Comparison of ENCODE assay signal across 8 mouse cellular contexts in genomic region chr19:14080538-14080937, GRCm38 (mm10).
DNase-seq lines count a peak whose midpoint lies in the region; ATAC-seq and TF ChIP-seq lines count a peak whose summit lies in the region.

No protein-coding gene starts in this region.

- no peak overlapping the region for H3K4me2 ChIP-seq in kidney, embryonic 14.5 days (replicated peaks; ENCODE audit: low read depth, low read length)
- no peak overlapping the region for H3K4me2 ChIP-seq in embryonic facial prominence, embryonic 11.5 days (ENCODE audit: low read depth, low read length)
- H3K4me2 ChIP-seq in neural tube, embryonic 15.5 days = no peak overlapping the region

- no peak overlapping the region for H3K27ac ChIP-seq in kidney, embryonic 14.5 days (ENCODE audit: low read depth, low read length)
- no peak overlapping the region for H3K27ac ChIP-seq in embryonic facial prominence, embryonic 11.5 days (replicated peaks; ENCODE audit: low read depth, low read length)
- no peak overlapping the region for H3K27ac ChIP-seq in neural tube, embryonic 15.5 days (replicated peaks)

- ATAC-seq in kidney, embryonic 14.5 days (ENCODE audit: low FRiP score, low TSS enrichment) = no peak
- peak; percentile 22; the same call in 1 of the 2 replicates for ATAC-seq in G1E (ENCODE audit: extremely low read depth, insufficient number of reproducible peaks, low FRiP score, poor library complexity, severe bottlenecking)
- no peak for ATAC-seq in embryonic facial prominence, embryonic 11.5 days (replicated peaks; ENCODE audit: insufficient number of reproducible peaks, low FRiP score, low TSS enrichment, low read depth)
- ATAC-seq in neural tube, embryonic 15.5 days (ENCODE audit: low FRiP score) = no peak

- H3K36me3 ChIP-seq in kidney, embryonic 14.5 days (ENCODE audit: control insufficient read depth, insufficient read depth, low read length) = no peaks in the 10 kb centered on the region
- H3K36me3 ChIP-seq in G1E (replicated peaks) = no peaks in the 10 kb centered on the region
- no peaks in the 10 kb centered on the region for H3K36me3 ChIP-seq in embryonic facial prominence, embryonic 11.5 days (replicated peaks; ENCODE audit: control insufficient read depth, insufficient read depth, low read depth, low read length)
- no peaks in the 10 kb centered on the region for H3K36me3 ChIP-seq in neural tube, embryonic 15.5 days

- H3K4me1 ChIP-seq in kidney, embryonic 14.5 days (ENCODE audit: control insufficient read depth, insufficient read depth, low read length) = no peaks in the 10 kb centered on the region
- no peaks in the 10 kb centered on the region for H3K4me1 ChIP-seq in G1E (ENCODE audit: insufficient read depth, low read depth, low read length)
- H3K4me1 ChIP-seq in embryonic facial prominence, embryonic 11.5 days (ENCODE audit: control insufficient read depth, insufficient read depth, low read length) = no peaks in the 10 kb centered on the region
- H3K4me1 ChIP-seq in neural tube, embryonic 15.5 days = no peaks in the 10 kb centered on the region

- no peak overlapping the region for H3K9ac ChIP-seq in kidney, embryonic 14.5 days (ENCODE audit: low read depth, low read length)
- H3K9ac ChIP-seq in embryonic facial prominence, embryonic 11.5 days (replicated peaks; ENCODE audit: low read length) = no peak overlapping the region
- H3K9ac ChIP-seq in neural tube, embryonic 15.5 days (replicated peaks) = no peak overlapping the region

- DNase-seq in kidney, adult 18-20 months = peak; percentile 10
- peak; percentile 58 to 60 for DNase-seq in B cell, adult 2 months
- no peak for DNase-seq in G1E (ENCODE audit: low spot score)
- DNase-seq in embryonic facial prominence, embryonic 11.5 days (ENCODE audit: low spot score) = peak; percentile 51
- DNase-seq in mesoderm, embryonic 11.5 days (ENCODE audit: low read depth, low spot score) = peak; percentile 50
- no peak for DNase-seq in cerebellum, adult 9-11 months

- WGBS in kidney, embryonic 14.5 days = 14% methylated on average over 2 of the region's 2 CpGs
- 11% methylated on average over 2 of the region's 2 CpGs for WGBS in embryonic facial prominence, embryonic 11.5 days
- WGBS in neural tube, embryonic 15.5 days = 14% methylated on average over 2 of the region's 2 CpGs

- H3K9me3 ChIP-seq in kidney, embryonic 14.5 days (ENCODE audit: control insufficient read depth, low read length) = 0 out of 2 replicates have a peak, but pooled peaks cover 2% of the 10 kb centered on the region
- H3K9me3 ChIP-seq in G1E (replicated peaks) = no peaks in the 10 kb centered on the region
- no peaks in the 10 kb centered on the region for H3K9me3 ChIP-seq in embryonic facial prominence, embryonic 11.5 days (replicated peaks; ENCODE audit: control insufficient read depth, low read length)
- no peaks in the 10 kb centered on the region for H3K9me3 ChIP-seq in neural tube, embryonic 15.5 days (replicated peaks)

- no peak overlapping the region for H3K4me3 ChIP-seq in kidney, embryonic 14.5 days (ENCODE audit: low read length)
- no peak overlapping the region for H3K4me3 ChIP-seq in G1E (ENCODE audit: low read depth, low read length)
- H3K4me3 ChIP-seq in embryonic facial prominence, embryonic 11.5 days (ENCODE audit: low read depth, low read length) = no peak overlapping the region
- H3K4me3 ChIP-seq in neural tube, embryonic 15.5 days (replicated peaks) = no peak overlapping the region

- no peak for TF ChIP-seq CTCF in G1E (IDR thresholded peaks at IDR 0.05; ENCODE audit: low read depth, low read length)

- H3K27me3 ChIP-seq in kidney, embryonic 14.5 days (ENCODE audit: control insufficient read depth, insufficient read depth, low read length) = no peaks in the 10 kb centered on the region
- no peaks in the 10 kb centered on the region for H3K27me3 ChIP-seq in G1E (ENCODE audit: insufficient read depth, low read length)
- no peaks in the 10 kb centered on the region for H3K27me3 ChIP-seq in embryonic facial prominence, embryonic 11.5 days (ENCODE audit: control insufficient read depth, insufficient read depth, low read length)
- H3K27me3 ChIP-seq in neural tube, embryonic 15.5 days (replicated peaks) = no peaks in the 10 kb centered on the region

Comparison
In these comparisons a context has a peak if more than half of its experiments do, and no peak if none do; other contexts are left out.
1. DNase-seq: peak in kidney, adult 18-20 months (single experiment), B cell, adult 2 months (2 of 2), embryonic facial prominence, embryonic 11.5 days (single experiment) and mesoderm, embryonic 11.5 days (single experiment); none in G1E (single experiment) and cerebellum, adult 9-11 months (single experiment).